Mouse (Mus musculus) gastrocnemius, adult 2 months (tissue): ENCODE measurements at regions not wholly inside any gene's neighbourhood (a gene's known extent, or its start where the extent isn't known, plus 50 kb on each side); places are given as distances from the start of the nearest gene placed in this dataset.

Experiments
- DNase-seq: peaks from one replicate; pipeline ENCODE4 v3.0.0; 2022
- H3K27ac ChIP-seq: fragments of 200-600 bp; 2 replicates; pipeline ENCODE4 v1.8.1; 2022; ENCODE audit warnings: mild to moderate bottlenecking
- H3K4me3 ChIP-seq: fragments of 200-600 bp; 2 replicates; pipeline ENCODE4 v1.8.1; 2022; ENCODE audit warnings: mild to moderate bottlenecking, moderate library complexity
- CTCF ChIP-seq: fragments of 200-600 bp; IDR thresholded peaks from 2 replicates; pipeline ENCODE4 v1.8.1; 2022; ENCODE audit warnings: antibody characterized with exemption, mild to moderate bottlenecking, moderate library complexity
- intact Hi-C: fragments of 180-260 bp; cut with DNase I; formaldehyde crosslinking; loops from one replicate; pipeline ENCODE4 v1.15.1; 2025

DNA sequence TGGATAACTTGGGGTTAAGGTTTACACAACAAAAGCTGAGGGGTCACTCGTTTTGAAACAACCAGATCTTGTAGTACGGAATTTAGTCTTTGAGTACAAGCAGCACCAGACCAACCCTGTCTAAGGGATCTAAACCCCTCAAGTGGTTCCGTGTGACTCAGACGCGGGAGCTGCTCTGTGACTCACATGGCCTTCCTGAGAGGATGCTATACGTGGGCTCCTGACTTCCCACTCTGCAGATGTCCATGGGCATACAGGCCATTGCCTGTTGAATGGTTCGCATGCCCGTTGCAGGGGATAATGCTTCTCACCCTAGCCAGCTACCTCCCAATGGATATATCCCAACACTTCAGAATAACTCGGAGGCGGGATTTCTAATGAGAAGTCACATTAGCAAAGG, 86.5 kb downstream of the Tpra1 start:
- Histone ChIP-seq H3K27ac (no peak overlapping the region), H3K4me3 (no peak overlapping the region)
- TF ChIP-seq CTCF, result no peak
- intact Hi-C loops, result no loop called here
- DNase-seq, result no peak

DNA sequence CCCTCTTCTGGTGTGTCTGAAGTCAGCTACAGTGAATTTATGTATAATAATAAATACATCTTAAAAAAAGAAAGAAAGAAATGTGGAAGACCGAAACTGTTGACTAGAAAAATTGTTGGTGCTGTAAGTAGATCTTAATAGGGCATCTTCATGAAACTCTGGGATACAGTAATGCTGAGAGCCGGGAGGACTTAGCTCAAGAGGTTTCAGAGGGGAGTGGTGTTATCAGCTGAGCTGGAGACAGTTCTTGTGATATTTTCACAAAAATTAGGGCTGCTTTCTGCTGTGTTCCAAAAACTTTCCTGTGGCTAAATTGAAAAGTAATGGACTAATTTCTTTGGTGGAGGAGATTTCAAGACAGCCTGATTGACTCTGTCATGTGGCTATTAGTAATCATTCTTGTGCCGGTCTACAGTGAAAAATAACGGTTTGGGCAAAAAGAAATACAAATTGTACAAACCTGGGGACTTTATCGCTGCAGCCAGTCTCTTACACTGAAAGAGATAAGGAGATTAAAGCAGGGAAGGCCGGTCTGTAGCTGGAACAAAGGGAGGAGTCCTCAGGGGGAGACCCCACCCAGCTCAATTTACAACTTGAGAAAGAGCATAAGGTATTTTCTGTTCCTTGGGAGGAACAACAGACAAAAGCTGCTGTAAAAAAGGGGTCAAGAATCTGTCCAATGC, 87.7 kb downstream of the Tpra1 start:
- Histone ChIP-seq H3K4me3 (no peak overlapping the region), H3K27ac (no peak overlapping the region)
- intact Hi-C loops, result no loop called here
- TF ChIP-seq CTCF, result no peak
- DNase-seq, result no peak

DNA sequence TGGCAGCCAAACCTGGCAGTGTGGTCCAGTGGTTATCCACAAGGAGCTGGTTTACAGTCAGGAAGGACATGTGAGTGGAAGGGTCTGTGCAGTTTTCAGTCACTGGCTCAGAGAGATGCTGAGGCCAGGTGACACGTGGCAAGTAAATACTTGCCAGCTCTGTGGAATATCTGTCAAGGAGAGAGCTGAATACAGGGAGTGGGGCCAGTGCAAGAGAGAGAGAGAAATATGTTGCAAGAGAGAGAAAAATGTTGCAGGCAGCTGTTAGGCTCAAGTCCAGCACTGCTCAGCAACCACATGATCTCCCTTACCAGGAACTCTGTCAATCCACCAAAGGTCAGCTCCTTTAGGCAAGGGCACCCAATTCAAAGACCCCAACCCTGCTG, 88.2 kb downstream of the Tpra1 start:
- intact Hi-C loops, result no loop called here
- Histone ChIP-seq H3K27ac (no peak overlapping the region), H3K4me3 (no peak overlapping the region)
- TF ChIP-seq CTCF, result no peak
- peak; percentile 28 for DNase-seq

DNA sequence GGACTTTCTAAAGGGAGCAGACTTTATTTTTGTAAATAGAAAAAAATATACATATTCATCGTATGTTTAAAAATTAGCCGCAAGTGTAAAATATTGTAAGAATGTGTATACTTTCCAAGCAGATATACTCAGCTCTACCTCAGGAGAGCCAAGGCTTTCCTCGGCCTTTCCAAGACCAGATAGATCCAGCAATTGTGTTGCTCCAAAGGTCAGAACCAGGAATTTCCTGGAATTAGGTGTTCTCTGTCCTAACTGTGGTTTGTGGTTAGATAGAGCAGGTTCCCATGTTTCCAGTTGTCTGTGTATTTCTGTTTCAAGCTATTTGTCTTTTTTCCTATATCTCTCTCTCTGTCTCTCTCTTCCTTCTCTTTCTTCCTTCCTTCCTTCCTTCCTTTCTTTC, 93.0 kb downstream of the Tpra1 start:
- intact Hi-C loops, result no loop called here
- H3K27ac ChIP-seq, result no peak overlapping the region
- DNase-seq, result no peak
- no peak for TF ChIP-seq CTCF
- no peak overlapping the region for H3K4me3 ChIP-seq

DNA sequence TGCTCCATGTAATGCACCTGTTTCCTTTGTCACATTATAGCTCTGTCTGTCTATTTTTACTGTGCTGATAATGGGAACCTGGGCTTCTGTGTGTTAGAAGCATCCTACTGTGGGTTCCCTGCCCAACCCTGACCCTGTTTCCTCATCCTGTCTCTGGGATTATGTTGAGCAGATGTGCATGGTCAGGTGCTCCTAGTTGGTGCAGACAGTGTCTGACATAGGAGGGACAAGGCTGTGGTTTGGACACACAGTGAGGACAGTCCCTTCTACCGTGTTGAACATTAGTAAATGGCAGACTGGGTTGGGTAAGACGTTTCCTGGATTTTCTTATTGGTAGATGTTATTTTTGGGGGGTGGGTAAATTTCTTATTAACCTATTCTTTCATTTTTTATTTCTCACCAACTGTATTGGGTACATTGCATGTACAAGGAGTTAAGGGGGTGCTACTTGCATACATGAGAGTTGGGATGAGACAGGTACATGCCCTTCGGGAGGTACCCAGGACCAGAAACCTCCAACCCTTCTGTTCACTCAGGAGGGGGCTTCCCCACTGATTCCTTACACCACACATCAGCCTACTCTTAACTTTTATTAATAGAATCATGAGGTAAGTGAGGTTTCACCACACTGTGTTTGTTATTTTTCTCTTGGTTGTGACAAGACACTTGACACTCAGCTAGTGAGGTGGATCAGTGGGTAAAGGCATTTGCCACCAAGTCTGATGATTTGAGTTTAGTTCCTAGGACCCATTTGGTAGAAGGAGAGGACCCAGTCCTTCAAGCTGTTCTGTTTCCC, 97.1 kb downstream of the Tpra1 start:
- intact Hi-C loops, result no loop called here
- no peak overlapping the region for H3K27ac ChIP-seq
- DNase-seq, result no peak
- TF ChIP-seq CTCF, result no peak
- H3K4me3 ChIP-seq, result no peak overlapping the region

DNA sequence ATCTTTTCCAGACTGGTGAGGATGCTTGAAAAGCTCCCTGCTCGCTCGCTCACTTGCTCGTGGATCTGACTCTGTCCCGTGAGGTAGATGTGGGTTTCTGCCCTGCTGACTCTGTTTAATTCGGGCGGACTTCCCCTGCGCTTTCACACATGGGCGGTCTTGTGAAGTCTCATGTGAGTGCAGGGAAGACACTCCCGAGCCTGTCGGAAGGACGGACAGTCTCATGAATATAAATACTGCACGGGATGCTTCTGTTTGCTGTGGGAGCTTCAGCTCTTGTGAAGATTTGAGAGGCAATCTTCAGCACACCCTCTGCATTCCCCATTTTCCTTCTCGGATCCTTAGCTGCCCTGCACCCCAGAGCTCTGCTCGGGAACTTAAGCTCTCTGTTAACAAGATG, 98.3 kb downstream of the Tpra1 start:
- no peak for DNase-seq
- Histone ChIP-seq H3K27ac (no peak overlapping the region), H3K4me3 (peak overlapping the region; percentile 37)
- intact Hi-C loops, result no loop called here
- TF ChIP-seq CTCF, result no peak

DNA sequence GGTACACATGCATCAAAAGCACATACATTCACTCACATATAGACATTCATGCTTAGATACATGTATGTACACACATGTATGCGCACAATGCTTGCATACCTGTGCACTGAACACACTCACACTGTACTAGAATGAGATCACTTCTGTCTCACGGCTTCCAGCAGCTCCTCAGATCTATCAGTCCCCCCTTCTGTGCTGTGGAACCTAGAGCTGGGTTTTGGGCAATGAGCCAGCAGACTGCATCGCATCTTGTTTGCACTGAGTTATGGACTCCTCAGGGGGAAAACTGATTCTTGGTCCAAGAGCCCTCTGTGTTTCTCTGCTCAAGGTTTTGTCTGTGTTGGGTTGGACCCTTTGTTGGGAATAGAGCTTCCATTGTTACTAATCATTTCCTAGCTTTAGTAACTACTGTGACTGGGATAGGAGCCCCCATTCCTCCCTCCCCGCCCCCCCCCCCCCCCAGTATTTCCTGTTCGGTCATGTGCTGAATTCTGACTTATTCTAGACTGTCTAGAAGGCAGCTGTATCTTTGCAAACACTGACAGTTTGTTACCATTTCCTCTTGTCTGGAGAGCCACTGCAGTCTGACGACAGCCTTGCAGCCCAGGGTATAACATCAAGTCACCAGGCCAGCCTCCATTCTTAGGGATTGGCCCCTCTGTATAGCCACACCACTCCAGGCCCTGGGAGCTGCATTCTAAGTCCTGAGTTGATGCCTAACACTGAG, 101.3 kb downstream of the Tpra1 start:
- no peak overlapping the region for H3K27ac ChIP-seq
- DNase-seq, result no peak

DNA sequence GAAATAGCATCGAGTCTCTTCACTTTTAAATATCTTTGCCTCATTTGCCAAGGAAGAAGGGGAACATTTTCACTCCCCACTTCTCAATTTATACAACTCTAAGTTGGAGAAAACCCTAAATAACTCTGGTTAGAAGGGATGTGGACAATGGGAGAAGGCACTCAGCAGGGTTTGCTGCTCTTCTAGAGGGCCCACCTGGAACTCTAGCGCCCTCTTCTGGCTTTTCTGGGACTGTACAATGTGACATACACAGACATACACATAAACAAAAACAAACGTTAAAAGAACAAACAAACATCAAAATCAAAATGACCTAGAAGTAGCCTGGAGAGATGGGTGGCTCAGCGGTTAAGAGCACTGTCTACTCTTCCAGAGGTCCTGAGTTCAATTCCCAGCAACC, 103.0 kb downstream of the Tpra1 start:
- no peak overlapping the region for H3K4me3 ChIP-seq
- no peak overlapping the region for H3K27ac ChIP-seq
- peak; percentile 62 for TF ChIP-seq CTCF
- DNase-seq, result no peak
- intact Hi-C loops, result loop anchor here (2.0 kb wide), 1 partner anchor 70 kb away; no protein-coding TSS in a partner anchor

More for the DNA sequence above, 101.3 kb downstream of the Tpra1 start:
- H3K4me3 ChIP-seq, result no peak overlapping the region
- no peak for TF ChIP-seq CTCF
- intact Hi-C loops, result no loop called here

DNA sequence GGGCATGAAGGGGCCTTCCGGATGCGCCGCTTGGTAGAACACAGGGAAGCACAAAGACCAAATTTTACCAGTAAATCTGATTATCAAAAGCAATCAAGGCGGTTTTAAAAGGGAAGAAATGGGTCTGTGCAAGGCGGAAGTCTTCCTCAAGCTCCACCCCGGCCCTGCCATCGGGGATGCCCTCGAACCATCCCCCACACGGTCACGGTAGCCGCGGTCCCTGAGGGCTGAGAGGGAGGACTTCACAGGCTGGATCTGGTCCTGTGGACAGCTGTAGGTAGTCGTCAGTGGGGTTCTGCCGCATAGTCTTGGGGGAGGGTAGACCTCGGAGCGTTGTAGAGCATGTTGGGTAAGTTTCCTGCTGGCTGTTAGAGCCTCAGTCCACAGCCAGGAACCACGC, 104.9 kb downstream of the Tpra1 start:
- intact Hi-C loops, result no loop called here
- H3K27ac ChIP-seq, result no peak overlapping the region
- TF ChIP-seq CTCF, result no peak

DNA sequence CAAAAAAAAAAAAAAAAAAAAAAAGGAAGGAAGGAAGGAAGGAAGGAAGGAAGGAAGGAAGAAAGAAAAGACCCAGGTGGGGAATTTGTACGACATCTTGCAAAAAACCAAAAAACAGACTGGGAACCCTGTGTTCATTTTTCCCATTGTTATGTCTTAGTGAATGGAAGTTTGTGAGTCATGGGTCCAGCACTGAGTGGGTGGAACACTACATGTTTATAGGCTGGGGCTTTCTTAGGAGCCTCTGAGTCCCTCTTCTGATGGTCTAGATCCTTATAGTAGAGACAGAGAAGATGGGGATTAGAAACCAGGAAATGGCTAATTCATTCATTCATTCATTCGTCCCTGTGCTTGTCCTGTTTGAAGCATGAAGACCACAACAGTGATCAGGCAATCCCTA, 105.5 kb downstream of the Tpra1 start:
- no peak for DNase-seq
- H3K4me3 ChIP-seq, result no peak overlapping the region
- no peak overlapping the region for H3K27ac ChIP-seq
- no peak for TF ChIP-seq CTCF
- intact Hi-C loops, result no loop called here

More for the DNA sequence above, 104.9 kb downstream of the Tpra1 start:
- DNase-seq, result no peak
- H3K4me3 ChIP-seq, result no peak overlapping the region

DNA sequence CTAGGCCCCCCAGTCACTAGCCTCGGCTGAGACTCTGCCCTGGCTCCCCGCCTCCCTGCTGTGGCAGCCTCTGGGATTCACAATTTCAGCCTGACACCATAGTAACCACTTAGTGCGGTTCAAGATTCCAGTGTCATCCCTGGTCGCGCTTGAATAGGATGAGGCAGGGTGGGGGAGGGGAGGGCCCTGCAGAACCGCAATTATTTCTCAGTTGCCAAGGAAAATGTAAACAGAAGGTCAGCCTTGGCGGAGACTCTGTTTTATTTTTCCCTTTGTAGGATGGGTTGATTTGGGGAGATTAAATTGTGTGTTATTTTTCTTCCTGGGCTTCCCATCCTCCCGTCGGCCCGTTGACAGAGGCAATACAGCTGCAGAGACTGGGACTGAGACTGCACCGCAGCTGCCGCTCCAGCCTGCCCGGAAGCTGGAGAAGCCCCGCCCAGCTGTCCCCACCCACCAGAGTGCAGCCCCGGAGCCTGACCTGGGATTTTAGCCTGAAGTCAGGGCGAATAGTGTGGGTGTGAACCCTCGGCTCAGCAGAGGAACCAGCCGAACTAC, 106.6 kb downstream of the Tpra1 start:
- intact Hi-C loops, result no loop called here
- H3K4me3 ChIP-seq, result peak overlapping the region; percentile 62
- peak; percentile 70 for DNase-seq
- TF ChIP-seq CTCF, result no peak
- peak overlapping the region; percentile 38; the same call in 1 of the 2 replicates for H3K27ac ChIP-seq

DNA sequence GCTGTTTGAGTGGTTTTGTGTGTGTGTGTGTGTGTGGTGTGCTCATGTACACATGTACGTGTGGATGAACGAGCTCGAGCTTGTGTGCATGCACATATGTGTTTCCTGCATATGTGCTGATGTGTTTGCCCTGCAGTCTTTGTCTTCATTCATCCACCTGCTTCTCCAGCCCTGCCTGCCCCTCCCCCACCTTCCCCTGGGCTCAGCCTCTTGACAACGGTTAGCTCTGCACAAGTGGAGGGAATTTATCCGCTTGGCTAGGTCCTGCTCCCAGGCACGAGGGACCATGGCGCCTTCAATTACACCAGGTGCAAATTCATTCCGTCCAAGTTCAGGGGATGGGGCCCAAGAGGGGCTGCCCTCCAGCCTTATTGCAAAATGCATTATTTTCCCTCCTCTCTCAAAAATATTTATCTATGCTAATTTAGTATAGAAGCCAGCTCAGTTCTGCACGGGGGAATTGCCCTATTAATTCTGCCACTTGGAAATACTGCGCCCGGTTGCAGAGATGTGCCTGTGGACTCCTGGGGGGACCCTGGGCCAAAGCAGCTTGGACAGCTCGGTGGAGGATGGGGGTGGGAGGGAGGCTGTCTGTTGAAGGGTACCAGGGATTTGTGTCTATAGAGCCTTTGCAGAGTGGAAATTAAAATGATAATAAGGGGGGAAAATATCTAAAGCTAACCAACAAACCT, 111.1 kb downstream of the Tpra1 start:
- no peak overlapping the region for H3K4me3 ChIP-seq
- DNase-seq, result no peak
- TF ChIP-seq CTCF, result no peak
- H3K27ac ChIP-seq, result no peak overlapping the region
- intact Hi-C loops, result no loop called here
